Mouse (Mus musculus) cerebellum, adult 8-10 months (tissue): Measurements from ENCODE around the gene Msln.

Source experiments
- DNase-seq: peaks from one replicate; pipeline ENCODE4 v3.0.0; 2022

The Msln gene

DNA sequence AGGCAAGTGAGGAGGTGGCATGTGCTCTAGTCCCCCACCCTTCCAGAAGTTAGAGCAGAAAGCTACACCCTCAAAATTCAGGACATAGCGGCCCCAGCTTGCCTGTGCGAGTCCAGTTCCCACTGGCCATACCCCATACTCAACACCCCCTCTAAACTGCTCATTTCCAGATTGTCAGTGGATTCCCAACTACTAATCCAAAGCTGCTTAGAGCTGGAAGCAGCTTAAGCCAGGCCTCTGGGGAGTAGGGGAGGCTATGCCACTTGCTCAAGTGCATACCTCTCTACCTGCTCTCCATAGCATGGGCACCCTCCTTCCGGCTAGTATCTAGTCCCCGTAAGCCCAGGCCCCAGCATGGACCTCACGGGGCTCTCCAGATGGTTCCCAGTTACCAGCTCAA is 32.7 kb downstream of the Msln start:
- no peak for DNase-seq

- no peak for DNase-seq
These were observed 36.5 kb downstream of the Msln start for GRCm38 (mm10) chr17:25717691-25718090.

DNA sequence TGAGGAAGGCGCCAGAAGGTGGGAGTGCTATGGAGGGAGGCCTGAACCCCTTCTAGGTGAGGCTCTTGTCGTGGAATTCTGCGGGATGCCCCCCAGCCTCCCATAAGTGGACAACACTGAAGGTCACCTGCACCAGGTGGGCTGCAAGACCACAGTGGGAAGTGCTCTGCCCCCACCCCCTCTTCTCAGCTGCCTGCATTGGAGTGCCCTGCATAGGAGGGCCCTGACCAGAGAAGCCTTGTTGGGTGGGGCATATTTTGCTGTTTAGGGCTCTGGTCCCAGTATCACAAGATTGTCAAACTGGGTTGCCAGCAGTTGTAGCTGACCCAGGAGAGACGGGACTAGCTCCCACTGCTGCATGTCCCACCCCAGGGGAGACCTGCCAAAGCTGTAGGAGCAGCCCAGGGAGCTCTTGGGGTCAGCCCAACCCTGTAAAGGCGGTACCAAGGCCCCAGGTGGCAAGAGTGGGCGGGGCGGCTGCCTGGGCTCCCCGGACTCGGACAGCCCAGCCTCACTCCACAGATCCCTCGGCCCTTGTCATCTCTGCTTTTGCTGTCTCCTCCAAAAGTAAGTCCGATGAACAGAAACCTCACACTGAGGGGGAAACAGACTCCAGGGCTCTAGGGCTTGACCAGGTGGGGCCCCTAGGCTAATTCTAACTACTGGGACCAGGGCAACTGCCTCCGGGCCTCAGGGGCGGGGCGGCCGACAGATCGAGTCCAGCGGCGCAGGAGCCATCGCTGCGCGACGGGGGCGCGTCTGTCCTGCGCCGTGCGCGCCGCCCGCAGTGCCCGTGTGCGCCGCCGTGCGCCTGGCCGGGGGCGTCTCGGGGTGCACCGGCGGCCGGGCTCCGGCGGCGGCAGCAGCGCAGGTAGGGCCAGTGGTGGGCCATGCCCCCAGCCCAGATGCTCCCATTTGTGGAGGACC is 37.2 kb downstream of the Msln start, which contains the start of gene Gng13:
Gene Gng13, plus strand, starts transcription at position 461 of the 927 bp plus-strand sequence.
- no peak for DNase-seq

- DNase-seq, result no peak
These were observed 38.0 kb downstream of the Msln start for GRCm38 (mm10) chr17:25716130-25716529.

DNA sequence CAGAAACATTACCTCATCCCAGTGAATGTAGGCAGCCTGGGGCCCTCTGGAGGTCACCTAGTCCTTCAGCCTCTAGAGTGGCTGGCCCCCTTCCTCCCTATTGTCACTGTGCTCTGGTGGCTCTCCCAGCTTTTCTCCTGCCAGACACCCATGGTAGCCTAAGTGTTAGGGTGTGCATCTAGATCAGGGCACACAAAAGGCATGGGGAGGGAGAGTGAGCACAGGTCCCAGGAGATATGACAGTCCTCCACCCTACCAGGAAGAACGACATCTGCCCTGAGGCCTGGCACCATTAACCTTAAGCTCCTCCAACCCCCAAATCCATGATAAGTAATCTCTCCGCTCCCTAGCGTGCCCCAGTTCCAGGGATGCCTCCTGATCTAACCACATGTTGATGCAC is 38.6 kb downstream of the Msln start:
- no peak for DNase-seq

GRCm38 (mm10) chr17:25711136-25711535 is 43.0 kb downstream of the Msln start:
- no peak for DNase-seq

GRCm38 (mm10) chr17:25709994-25710393 is 44.2 kb downstream of the Msln start:
- DNase-seq, result no peak

DNA sequence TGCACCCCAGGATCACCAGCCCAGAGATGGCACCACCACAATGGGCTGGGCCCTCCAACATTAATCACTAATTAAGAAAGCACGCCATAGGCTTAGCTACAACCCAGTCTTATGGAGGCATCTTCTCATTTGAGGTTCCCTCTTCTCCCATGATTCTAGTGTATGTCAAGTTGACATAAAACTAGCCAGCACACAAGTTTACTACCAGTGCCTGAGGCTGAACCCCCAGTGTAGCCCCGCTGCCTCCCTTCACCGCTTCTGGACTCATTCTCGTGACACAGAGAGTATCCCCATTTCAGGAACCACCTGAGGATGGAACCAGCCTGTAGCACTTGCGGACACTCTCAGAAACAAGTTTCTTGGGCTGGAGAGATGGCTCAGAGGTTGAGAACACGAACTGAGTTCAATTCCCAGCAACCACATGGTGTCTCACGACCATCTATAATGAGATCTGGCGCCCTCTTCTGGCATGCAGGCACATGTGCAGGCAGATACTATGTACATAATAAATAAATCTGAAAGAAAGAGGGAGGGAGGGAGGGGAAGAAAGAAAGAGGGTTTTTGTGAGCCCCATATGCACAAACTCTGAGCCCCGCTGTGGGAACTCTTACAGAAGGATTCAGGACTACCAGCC is 53.2 kb downstream of the Msln start:
- no peak for DNase-seq
